Mouse (Mus musculus): ENCODE results near the gene Eif6. TPM values are rescaled to one million over a fixed set of nuclear protein-coding genes. Genes with fewer than 3 reads are reported as not detected.

The Eif6 gene
- polyA plus RNA-seq, 1 experiment from 2014 or later: 287 TPM

- no peak overlapping the region for H3K4me2 ChIP-seq (ENCODE audit: low read depth, low read length)
- H3K36me3 ChIP-seq (ENCODE audit: control insufficient read depth, insufficient read depth, low read length): no peaks in the 10 kb centered on the region
- no peak overlapping the region for H3K4me3 ChIP-seq (ENCODE audit: low read length)
- no peaks in the 10 kb centered on the region for H3K9me3 ChIP-seq (ENCODE audit: control insufficient read depth, low read length)
- peak; percentile 75 for ATAC-seq
- no peak overlapping the region for H3K9ac ChIP-seq (ENCODE audit: low read depth, low read length)
- H3K27ac ChIP-seq (ENCODE audit: low read length): no peak overlapping the region
- H3K4me1 ChIP-seq (ENCODE audit: control insufficient read depth, insufficient read depth, low read length): peaks cover 6% of the 10 kb centered on the region
- H3K27me3 ChIP-seq (replicated peaks; ENCODE audit: control insufficient read depth, insufficient read depth, low read length): no peaks in the 10 kb centered on the region
- WGBS: 36% methylated on average over 6 of the region's 6 CpGs
Measured at GRCm38 (mm10) chr2:155805231-155805924, 21.3 kb downstream of the Eif6 start.

DNA sequence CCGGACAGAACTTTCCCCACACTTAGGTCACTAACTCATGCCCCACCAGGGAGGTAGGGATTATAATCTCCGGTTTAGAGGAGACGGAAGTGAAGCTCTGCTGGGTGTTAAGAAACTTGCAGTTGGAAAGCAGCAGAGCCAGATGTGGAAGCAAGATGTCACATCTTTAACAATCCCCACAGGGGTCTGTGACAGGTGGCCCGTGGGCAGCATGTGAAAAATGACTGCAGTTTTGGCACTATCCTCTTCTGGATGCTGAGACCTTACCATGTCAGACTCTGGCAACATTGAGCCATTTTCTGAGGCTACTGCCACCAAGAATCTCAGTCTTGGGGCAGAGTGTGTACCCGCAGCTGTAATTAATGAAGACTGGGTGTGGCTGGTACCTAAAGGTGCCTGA, 22.7 kb downstream of the Eif6 start:
- H3K36me3 ChIP-seq (ENCODE audit: control insufficient read depth, insufficient read depth, low read length): no peaks in the 10 kb centered on the region
- no peak overlapping the region for H3K4me3 ChIP-seq (ENCODE audit: low read length)
- no peak overlapping the region for H3K4me2 ChIP-seq (ENCODE audit: low read depth, low read length)
- no peak for ATAC-seq
- no peaks in the 10 kb centered on the region for H3K9me3 ChIP-seq (ENCODE audit: control insufficient read depth, low read length)
- no peaks in the 10 kb centered on the region for H3K27me3 ChIP-seq (replicated peaks; ENCODE audit: control insufficient read depth, insufficient read depth, low read length)
- WGBS: 66% methylated on average over 5 of the region's 5 CpGs
- H3K27ac ChIP-seq (ENCODE audit: low read length): no peak overlapping the region
- H3K9ac ChIP-seq (ENCODE audit: low read depth, low read length): no peak overlapping the region
- peaks cover 6% of the 10 kb centered on the region for H3K4me1 ChIP-seq (ENCODE audit: control insufficient read depth, insufficient read depth, low read length)

DNA sequence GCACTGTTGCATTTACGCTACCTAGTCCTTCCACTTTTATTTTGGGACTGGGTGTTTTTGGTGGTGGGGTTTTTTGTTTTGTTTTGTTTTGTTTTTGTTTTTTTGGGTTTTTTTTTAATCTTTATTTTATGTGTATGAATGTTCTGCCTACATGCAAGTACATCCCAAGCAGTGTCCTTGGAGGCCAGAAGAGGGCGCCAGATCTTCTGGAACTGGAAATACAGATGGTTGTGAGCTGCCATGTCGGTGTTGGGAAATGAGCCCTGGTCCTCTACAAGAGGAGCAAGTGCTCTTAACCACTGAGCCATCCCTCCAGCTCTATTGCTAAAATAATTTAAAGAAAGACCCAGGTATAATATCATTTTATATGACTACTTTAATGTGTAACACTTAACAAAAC, 24.0 kb downstream of the Eif6 start:
- no peak for ATAC-seq
- Histone ChIP-seq H3K9ac (ENCODE audit: low read depth, low read length) (no peak overlapping the region), H3K27ac (ENCODE audit: low read length) (no peak overlapping the region), H3K4me3 (ENCODE audit: low read length) (no peak overlapping the region), H3K27me3 (replicated peaks; ENCODE audit: control insufficient read depth, insufficient read depth, low read length) (no peaks in the 10 kb centered on the region), H3K4me1 (ENCODE audit: control insufficient read depth, insufficient read depth, low read length) (peaks cover 6% of the 10 kb centered on the region), H3K4me2 (ENCODE audit: low read depth, low read length) (no peak overlapping the region), H3K36me3 (ENCODE audit: control insufficient read depth, insufficient read depth, low read length) (no peaks in the 10 kb centered on the region), H3K9me3 (ENCODE audit: control insufficient read depth, low read length) (no peaks in the 10 kb centered on the region)
- 62% methylated on average over 3 of the region's 3 CpGs for WGBS

DNA sequence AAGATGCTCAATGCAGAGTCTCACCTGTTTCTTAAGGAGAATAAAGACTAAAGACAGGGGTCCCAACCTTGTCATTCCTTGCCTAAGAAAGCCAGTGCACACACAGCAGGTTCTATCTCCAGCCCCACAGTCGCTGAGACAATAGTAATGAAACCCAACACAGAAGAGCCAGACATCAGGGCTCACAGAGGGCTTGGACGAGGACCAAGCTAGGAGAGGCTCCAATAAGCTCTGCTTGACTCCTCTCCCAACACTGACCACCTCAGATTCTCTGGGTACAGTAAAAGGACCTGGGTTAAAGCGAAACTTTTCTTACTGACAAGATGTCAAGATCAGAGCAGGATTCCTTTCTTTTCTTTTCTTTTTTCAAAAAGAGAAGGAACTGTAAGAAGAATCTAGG, 28.1 kb downstream of the Eif6 start:
- Histone ChIP-seq H3K4me2 (ENCODE audit: low read depth, low read length) (no peak overlapping the region), H3K9me3 (ENCODE audit: control insufficient read depth, low read length) (no peaks in the 10 kb centered on the region), H3K4me1 (ENCODE audit: control insufficient read depth, insufficient read depth, low read length) (no peaks in the 10 kb centered on the region), H3K27me3 (replicated peaks; ENCODE audit: control insufficient read depth, insufficient read depth, low read length) (no peaks in the 10 kb centered on the region), H3K4me3 (ENCODE audit: low read length) (no peak overlapping the region), H3K9ac (ENCODE audit: low read depth, low read length) (no peak overlapping the region), H3K27ac (ENCODE audit: low read length) (no peak overlapping the region), H3K36me3 (ENCODE audit: control insufficient read depth, insufficient read depth, low read length) (no peaks in the 10 kb centered on the region)
- WGBS: 61% methylated on average over 3 of the region's 3 CpGs
- no peak for ATAC-seq

DNA sequence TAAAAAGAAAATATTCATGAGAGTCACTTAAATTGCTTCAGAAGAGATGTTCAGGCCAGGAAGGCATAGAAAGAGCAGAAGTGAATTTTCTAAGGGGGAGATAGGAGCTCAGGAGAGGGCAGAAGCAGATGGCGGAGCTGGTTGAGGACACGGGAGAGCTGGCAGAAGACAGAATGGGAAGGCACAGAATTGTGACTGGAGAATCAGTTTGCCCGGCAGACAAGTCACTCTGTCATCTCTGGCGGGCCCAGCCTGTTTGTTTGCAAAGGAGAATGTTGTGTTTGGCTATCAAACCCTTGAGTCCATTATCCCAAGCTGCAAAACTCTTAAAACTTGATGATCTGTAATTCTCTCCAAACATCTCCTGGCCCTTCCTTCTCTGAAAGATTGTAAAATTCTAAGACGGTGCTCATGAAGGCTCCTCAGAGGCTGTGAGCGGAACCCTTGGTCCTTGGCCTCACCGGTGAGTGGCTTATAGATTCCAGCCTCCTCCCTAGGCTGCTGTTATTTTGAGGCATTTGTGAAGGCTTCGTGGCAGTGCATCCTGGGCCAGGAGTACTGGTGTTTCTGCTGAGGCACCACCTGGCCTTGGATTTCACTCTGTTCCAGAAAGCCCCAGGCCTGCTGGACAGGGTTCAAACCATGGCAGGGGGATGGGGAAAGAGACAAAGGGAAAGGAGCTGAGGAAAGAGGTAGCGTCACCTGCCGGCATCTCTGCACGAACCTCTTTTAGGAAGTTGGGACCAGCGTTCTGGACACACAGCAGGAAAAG, 31.9 kb downstream of the Eif6 start:
- H3K36me3 ChIP-seq (ENCODE audit: control insufficient read depth, insufficient read depth, low read length): no peaks in the 10 kb centered on the region
- no peaks in the 10 kb centered on the region for H3K4me1 ChIP-seq (ENCODE audit: control insufficient read depth, insufficient read depth, low read length)
- H3K27me3 ChIP-seq (replicated peaks; ENCODE audit: control insufficient read depth, insufficient read depth, low read length): no peaks in the 10 kb centered on the region
- H3K9ac ChIP-seq (ENCODE audit: low read depth, low read length): no peak overlapping the region
- H3K4me3 ChIP-seq (ENCODE audit: low read length): no peak overlapping the region
- H3K9me3 ChIP-seq (ENCODE audit: control insufficient read depth, low read length): no peaks in the 10 kb centered on the region
- no peak overlapping the region for H3K4me2 ChIP-seq (ENCODE audit: low read depth, low read length)
- H3K27ac ChIP-seq (ENCODE audit: low read length): no peak overlapping the region
- no peak for ATAC-seq
- WGBS: 84% methylated on average over 12 of the region's 12 CpGs

GRCm38 (mm10) chr2:155792899-155793298, 33.8 kb downstream of the Eif6 start:
- H3K27me3 ChIP-seq (replicated peaks; ENCODE audit: control insufficient read depth, insufficient read depth, low read length): no peaks in the 10 kb centered on the region
- no peak overlapping the region for H3K4me3 ChIP-seq (ENCODE audit: low read length)
- no peaks in the 10 kb centered on the region for H3K4me1 ChIP-seq (ENCODE audit: control insufficient read depth, insufficient read depth, low read length)
- H3K36me3 ChIP-seq (ENCODE audit: control insufficient read depth, insufficient read depth, low read length): no peaks in the 10 kb centered on the region
- WGBS: 39% methylated on average over 12 of the region's 12 CpGs
- H3K4me2 ChIP-seq (ENCODE audit: low read depth, low read length): no peak overlapping the region
- H3K27ac ChIP-seq (ENCODE audit: low read length): no peak overlapping the region
- ATAC-seq: no peak
- H3K9me3 ChIP-seq (ENCODE audit: control insufficient read depth, low read length): no peaks in the 10 kb centered on the region
- no peak overlapping the region for H3K9ac ChIP-seq (ENCODE audit: low read depth, low read length)

GRCm38 (mm10) chr2:155787949-155788931, 38.5 kb downstream of the Eif6 start:
- Histone ChIP-seq H3K4me2 (ENCODE audit: low read depth, low read length) (no peak overlapping the region), H3K27me3 (replicated peaks; ENCODE audit: control insufficient read depth, insufficient read depth, low read length) (no peaks in the 10 kb centered on the region), H3K27ac (ENCODE audit: low read length) (no peak overlapping the region), H3K9me3 (ENCODE audit: control insufficient read depth, low read length) (no peaks in the 10 kb centered on the region), H3K4me1 (ENCODE audit: control insufficient read depth, insufficient read depth, low read length) (no peaks in the 10 kb centered on the region), H3K36me3 (ENCODE audit: control insufficient read depth, insufficient read depth, low read length) (no peaks in the 10 kb centered on the region), H3K4me3 (ENCODE audit: low read length) (no peak overlapping the region), H3K9ac (ENCODE audit: low read depth, low read length) (no peak overlapping the region)
- no peak for ATAC-seq
- 64% methylated on average over 18 of the region's 18 CpGs for WGBS

- no peaks in the 10 kb centered on the region for H3K4me1 ChIP-seq (ENCODE audit: control insufficient read depth, insufficient read depth, low read length)
- no peak overlapping the region for H3K9ac ChIP-seq (ENCODE audit: low read depth, low read length)
- ATAC-seq: no peak
- no peak overlapping the region for H3K4me3 ChIP-seq (ENCODE audit: low read length)
- H3K27me3 ChIP-seq (replicated peaks; ENCODE audit: control insufficient read depth, insufficient read depth, low read length): no peaks in the 10 kb centered on the region
- H3K9me3 ChIP-seq (ENCODE audit: control insufficient read depth, low read length): no peaks in the 10 kb centered on the region
- no peaks in the 10 kb centered on the region for H3K36me3 ChIP-seq (ENCODE audit: control insufficient read depth, insufficient read depth, low read length)
- H3K27ac ChIP-seq (ENCODE audit: low read length): no peak overlapping the region
- H3K4me2 ChIP-seq (ENCODE audit: low read depth, low read length): no peak overlapping the region
- WGBS: 68% methylated on average over 5 of the region's 5 CpGs
Measured at GRCm38 (mm10) chr2:155786905-155787304, 39.8 kb downstream of the Eif6 start.

GRCm38 (mm10) chr2:155784534-155784933, 42.2 kb downstream of the Eif6 start:
- H3K4me3 ChIP-seq (ENCODE audit: low read length): no peak overlapping the region
- H3K27ac ChIP-seq (ENCODE audit: low read length): no peak overlapping the region
- WGBS: 80% methylated on average over 6 of the region's 6 CpGs

More at GRCm38 (mm10) chr2:155784534-155784933, 42.2 kb downstream of the Eif6 start:
- H3K9ac ChIP-seq (ENCODE audit: low read depth, low read length): no peak overlapping the region
- ATAC-seq: no peak
- no peaks in the 10 kb centered on the region for H3K36me3 ChIP-seq (ENCODE audit: control insufficient read depth, insufficient read depth, low read length)
- no peaks in the 10 kb centered on the region for H3K4me1 ChIP-seq (ENCODE audit: control insufficient read depth, insufficient read depth, low read length)
- no peaks in the 10 kb centered on the region for H3K27me3 ChIP-seq (replicated peaks; ENCODE audit: control insufficient read depth, insufficient read depth, low read length)
- H3K4me2 ChIP-seq (ENCODE audit: low read depth, low read length): no peak overlapping the region
- no peaks in the 10 kb centered on the region for H3K9me3 ChIP-seq (ENCODE audit: control insufficient read depth, low read length)

All from intestine, embryonic 16.5 days (tissue).